9 mouse cellular contexts compared by ENCODE assay signal in the genomic region with DNA sequence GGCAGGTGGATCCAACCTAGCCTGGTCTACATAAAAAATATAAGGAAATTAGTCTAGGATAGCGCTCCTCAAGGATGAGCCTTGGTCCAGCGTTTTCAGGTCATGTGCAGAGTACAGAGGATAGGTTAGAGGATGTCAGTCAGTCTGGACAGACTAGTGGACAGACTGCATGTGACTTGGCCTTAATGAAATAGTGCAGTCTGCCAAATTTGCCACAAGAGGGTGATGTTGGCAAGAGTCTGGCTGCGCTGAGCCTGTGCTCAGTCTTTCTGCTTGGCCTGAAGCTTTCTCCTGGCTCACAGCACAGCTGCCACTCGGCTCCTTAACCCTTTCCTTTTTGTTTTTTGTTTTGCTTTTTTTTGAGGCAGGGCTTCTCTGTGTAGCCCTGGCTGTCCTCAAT. TPM values are rescaled to one million over a fixed set of nuclear protein-coding genes. Genes with fewer than 3 reads are reported as not detected.
DNase-seq lines count a peak whose midpoint lies in the region; ATAC-seq and TF ChIP-seq lines count a peak whose summit lies in the region.
"Had no signal": no experiment of that assay in that cellular context is flagged by ENCODE, and none has a peak within 500 bp of the region (broad histone marks: within the 10 kb centered on the region; RNA-seq: fewer than 3 reads in every experiment).

No protein-coding gene starts in this region.

- H3K36me3 ChIP-seq in C2C12 (ENCODE audit: control insufficient read depth, insufficient read depth) (peaks cover 26% of the 10 kb centered on the region), myocyte (ENCODE audit: control insufficient read depth, insufficient read depth) (peaks cover 39% of the 10 kb centered on the region)
- peaks cover 32% of the 10 kb centered on the region for H3K36me3 ChIP-seq in heart, embryonic 12.5 days
- H3K36me3 ChIP-seq in kidney, postnatal 0 days (ENCODE audit: insufficient read depth, low read length), result 0 out of 2 replicates have a peak, but pooled peaks cover 3% of the 10 kb centered on the region
- peaks cover 3% of the 10 kb centered on the region; the same call in 1 of the 2 replicates for H3K36me3 ChIP-seq in liver, adult 2 months (ENCODE audit: control insufficient read depth, insufficient read depth, low read length)
- H3K36me3 ChIP-seq in stomach, embryonic 16.5 days (ENCODE audit: control insufficient read depth, insufficient read depth, low read length), result no peaks in the 10 kb centered on the region

- H3K79me3 ChIP-seq in C2C12 (ENCODE audit: low read depth), result peaks cover 21% of the 10 kb centered on the region

- no peaks in the 10 kb centered on the region for H3K4me1 ChIP-seq in embryonic fibroblast, embryonic 13.5 days (ENCODE audit: control insufficient read depth, insufficient read depth, low read length)
- no peaks in the 10 kb centered on the region for H3K4me1 ChIP-seq in heart, embryonic 12.5 days (replicated peaks)
- H3K4me1 ChIP-seq in kidney, postnatal 0 days (replicated peaks; ENCODE audit: insufficient read depth, low read length), result no peaks in the 10 kb centered on the region
- no peaks in the 10 kb centered on the region for H3K4me1 ChIP-seq in liver, adult 2 months (ENCODE audit: control insufficient read depth, insufficient read depth, low read length)
- no peaks in the 10 kb centered on the region for H3K4me1 ChIP-seq in stomach, embryonic 16.5 days (ENCODE audit: control insufficient read depth, insufficient read depth, low read length)
- H3K4me1 ChIP-seq: embryonic facial prominence, embryonic 13.5 days had no signal

- peak; percentile 68 for TF ChIP-seq CTCF in C2C12 (IDR thresholded peaks at IDR 0.05; ENCODE audit: control insufficient read depth, insufficient read depth, insufficient read length)
- peak; percentile 74 for TF ChIP-seq CTCF in embryonic fibroblast, embryonic 13.5 days (IDR thresholded peaks at IDR 0.05; ENCODE audit: borderline replicate concordance, insufficient read depth, low read length)
- peak; percentile 88 for TF ChIP-seq CTCF in kidney, postnatal 0 days (IDR thresholded peaks at IDR 0.05; ENCODE audit: low read depth)
- peak; percentile 91 for TF ChIP-seq CTCF in liver, adult 2 months (IDR thresholded peaks at IDR 0.05; ENCODE audit: low read depth, low read length)

- 30% methylated on average over 4 of the region's 4 CpGs for WGBS in heart, embryonic 12.5 days
- 37% methylated on average over 4 of the region's 4 CpGs for WGBS in kidney, postnatal 0 days
- 19% methylated on average over 4 of the region's 4 CpGs for WGBS in liver, adult 2 months
- WGBS in stomach, embryonic 16.5 days, result 31% methylated on average over 4 of the region's 4 CpGs

- H3K9ac ChIP-seq in heart, embryonic 12.5 days, result no peak overlapping the region
- H3K9ac ChIP-seq in kidney, postnatal 0 days (ENCODE audit: low read depth, low read length), result no peak overlapping the region
- H3K9ac ChIP-seq in liver, adult 2 months (ENCODE audit: low read depth, low read length), result no peak overlapping the region
- H3K9ac ChIP-seq in stomach, embryonic 16.5 days (ENCODE audit: low read length), result no peak overlapping the region
- H3K9ac ChIP-seq: embryonic facial prominence, embryonic 13.5 days had no signal

- ATAC-seq in heart, embryonic 12.5 days (ENCODE audit: insufficient number of reproducible peaks, low FRiP score), result peak; percentile 77; the same call in 1 of the 2 replicates
- ATAC-seq in kidney, postnatal 0 days (replicated peaks; ENCODE audit: low FRiP score, low read depth), result peak; percentile 68
- ATAC-seq in stomach, embryonic 16.5 days (ENCODE audit: insufficient read depth, low FRiP score), result peak; percentile 58; the same call in 1 of the 2 replicates

- no peak overlapping the region for H3K4me2 ChIP-seq in heart, embryonic 12.5 days
- H3K4me2 ChIP-seq in kidney, postnatal 0 days (ENCODE audit: low read length), result no peak overlapping the region
- H3K4me2 ChIP-seq in myocyte (ENCODE audit: low read depth), result peak overlapping the region; percentile 39
- no peak overlapping the region for H3K4me2 ChIP-seq in stomach, embryonic 16.5 days (ENCODE audit: low read depth, low read length)
- H3K4me2 ChIP-seq: embryonic facial prominence, embryonic 13.5 days had no signal

- no peak overlapping the region for H3K27ac ChIP-seq in embryonic fibroblast, embryonic 13.5 days (ENCODE audit: insufficient read depth, low read length)
- no peak overlapping the region for H3K27ac ChIP-seq in heart, embryonic 12.5 days (ENCODE audit: poor library complexity, severe bottlenecking)
- no peak overlapping the region for H3K27ac ChIP-seq in kidney, postnatal 0 days
- H3K27ac ChIP-seq in liver, adult 2 months (replicated peaks; ENCODE audit: insufficient read depth, low read depth, low read length), result no peak overlapping the region
- no peak overlapping the region for H3K27ac ChIP-seq in stomach, embryonic 16.5 days (ENCODE audit: low read length)
- H3K27ac ChIP-seq: embryonic facial prominence, embryonic 13.5 days had no signal

- H3K27me3 ChIP-seq in C2C12 (ENCODE audit: control insufficient read depth, insufficient read depth, insufficient read length) (no peaks in the 10 kb centered on the region), myocyte (ENCODE audit: control insufficient read depth, insufficient read depth, insufficient read length) (no peaks in the 10 kb centered on the region)
- H3K27me3 ChIP-seq in heart, embryonic 12.5 days (replicated peaks), result no peaks in the 10 kb centered on the region
- no peaks in the 10 kb centered on the region for H3K27me3 ChIP-seq in kidney, postnatal 0 days (ENCODE audit: insufficient read depth, low read length)
- H3K27me3 ChIP-seq in liver, adult 2 months (ENCODE audit: control insufficient read depth, insufficient read depth, low read length), result no peaks in the 10 kb centered on the region
- H3K27me3 ChIP-seq in stomach, embryonic 16.5 days (ENCODE audit: control insufficient read depth, insufficient read depth, low read length), result no peaks in the 10 kb centered on the region
- H3K27me3 ChIP-seq: embryonic facial prominence, embryonic 13.5 days had no signal

- no peak for TF ChIP-seq POLR2A in embryonic fibroblast, embryonic 13.5 days (IDR thresholded peaks at IDR 0.05; ENCODE audit: low read depth, low read length)
- TF ChIP-seq POLR2A in liver, adult 2 months (IDR thresholded peaks at IDR 0.05; ENCODE audit: extremely low read depth, insufficient read depth, low read length), result no peak
- TF ChIP-seq POLR2A in myocyte (IDR thresholded peaks at IDR 0.05; ENCODE audit: insufficient read length, low read depth), result no peak

- H3K4me3 ChIP-seq in C2C12 (ENCODE audit: insufficient read depth, poor library complexity, severe bottlenecking), result no peak overlapping the region
- no peak overlapping the region for H3K4me3 ChIP-seq in embryonic fibroblast, embryonic 13.5 days (ENCODE audit: insufficient read depth, low read length)
- H3K4me3 ChIP-seq in heart, embryonic 12.5 days, result no peak overlapping the region
- H3K4me3 ChIP-seq in kidney, postnatal 0 days (replicated peaks; ENCODE audit: low read depth, low read length), result no peak overlapping the region
- H3K4me3 ChIP-seq in liver, adult 2 months (ENCODE audit: insufficient read depth, low read depth, low read length), result no peak overlapping the region
- H3K4me3 ChIP-seq in myocyte, result no peak overlapping the region
- H3K4me3 ChIP-seq in stomach, embryonic 16.5 days (replicated peaks; ENCODE audit: low read length), result no peak overlapping the region
- H3K4me3 ChIP-seq: embryonic facial prominence, embryonic 13.5 days had no signal

- peak; percentile 53 for DNase-seq in adrenal gland, postnatal 25 days
- DNase-seq in kidney, postnatal 0 days (ENCODE audit: low spot score), result peak; percentile 85
- peak; percentile 84 for DNase-seq in liver, adult 2 months (ENCODE audit: extremely low read depth, low read depth, low spot score)

- no peak overlapping the region for H3ac ChIP-seq in C2C12 (ENCODE audit: control insufficient read depth, insufficient read length, low read depth)
- H3ac ChIP-seq in myocyte (ENCODE audit: control insufficient read depth, insufficient read length), result no peak overlapping the region

- no peaks in the 10 kb centered on the region for H3K9me3 ChIP-seq in heart, embryonic 12.5 days (replicated peaks)
- no peaks in the 10 kb centered on the region for H3K9me3 ChIP-seq in kidney, postnatal 0 days (replicated peaks; ENCODE audit: low read length)
- H3K9me3 ChIP-seq in stomach, embryonic 16.5 days (replicated peaks; ENCODE audit: control insufficient read depth, low read length), result no peaks in the 10 kb centered on the region
- H3K9me3 ChIP-seq: embryonic facial prominence, embryonic 13.5 days had no signal

- H3K79me2 ChIP-seq in C2C12 (ENCODE audit: control insufficient read depth, insufficient read depth) (peaks cover 87% of the 10 kb centered on the region), myocyte (ENCODE audit: control insufficient read depth, insufficient read depth) (peaks cover 88% of the 10 kb centered on the region)
- peaks cover 6% of the 10 kb centered on the region; the same call in 1 of the 2 replicates for H3K79me2 ChIP-seq in liver, adult 2 months (ENCODE audit: control insufficient read depth, insufficient read depth, low read length)

TF ChIP-seq in C2C12, 6 proteins besides CTCF, POLR2A, EP300 and RAD21:
- TF ChIP-seq MAX (IDR thresholded peaks at IDR 0.05), result no peak
- no peak for TF ChIP-seq CEBPB (IDR thresholded peaks at IDR 0.05; ENCODE audit: low read depth)
- peak; percentile 48 for TF ChIP-seq USF1 (IDR thresholded peaks at IDR 0.05; ENCODE audit: low read depth)

TF ChIP-seq in myocyte, 11 proteins besides CTCF, POLR2A, EP300 and RAD21 (continues in another document):
- TF ChIP-seq SRF (IDR thresholded peaks at IDR 0.05; ENCODE audit: control insufficient read depth, insufficient read length, low read depth) (no peak), MAX (IDR thresholded peaks at IDR 0.05; ENCODE audit: low read depth) (no peak), REST (IDR thresholded peaks at IDR 0.05; ENCODE audit: insufficient read depth, insufficient read length) (no peak), USF1 (IDR thresholded peaks at IDR 0.05; ENCODE audit: low read depth) (peak; percentile 41), POLR2AphosphoS2 (IDR thresholded peaks at IDR 0.05; ENCODE audit: insufficient read length, low read depth) (no peak), E2F4 (IDR thresholded peaks at IDR 0.05; ENCODE audit: insufficient read depth) (no peak), TCF12 (IDR thresholded peaks at IDR 0.05; ENCODE audit: insufficient read depth, poor library complexity, severe bottlenecking) (no peak)

RNA-seq across cellular contexts. Expression of gene Map4, which starts 54.2 kb away (rescaled TPM):
- polyA plus RNA-seq in C2C12 (2012; fragmentation: generic; extraction: Trizol) (135 TPM), myocyte (2012; fragmentation: generic; extraction: Trizol) (246 TPM)
- 83.4 and 92.8 TPM in 2 replicates for total RNA-seq in adrenal gland, postnatal 25 days (2021)
- 220 and 222 TPM in 2 replicates for polyA plus RNA-seq in embryonic fibroblast, embryonic 13.5 days (2011; ENCODE audit: insufficient read length, low read depth, missing spikeins)
- 118 and 122 TPM in 2 replicates for polyA plus RNA-seq in heart, embryonic 12.5 days (2016; fragmentation: Nextera tagmentation; extraction: Ambion mirVana)
- 33.9 and 36.9 TPM in 2 replicates for polyA plus RNA-seq in kidney, postnatal 0 days (2015; fragmentation: Nextera tagmentation; extraction: Ambion mirVana)
- total RNA-seq in liver, adult 2 months (2014; rRNA removed), result 16.8 and 19.3 TPM in 2 replicates
- 43.2 and 50.9 TPM in 2 replicates for polyA plus RNA-seq in liver, adult 2 months (2012; rRNA removed)
- polyA plus RNA-seq in stomach, embryonic 16.5 days (2015; fragmentation: Nextera tagmentation; extraction: Ambion mirVana), result 64.3 and 73.2 TPM in 2 replicates
